Mouse (Mus musculus): ENCODE measurements around the gene Cd3eap. TPM values are rescaled to one million over a fixed set of nuclear protein-coding genes. Genes with fewer than 3 reads are reported as not detected.

The Cd3eap gene
- total RNA-seq, 2 experiments from 2014 or later, result 19.6 to 19.8 TPM

- DNase-seq (ENCODE audit: low spot score in 2 of 2), result no peak
Observed at GRCm38 (mm10) chr7:19363881-19364280, 4.6 kb upstream of the Cd3eap start.

GRCm38 (mm10) chr7:19362276-19362675, 3.0 kb upstream of the Cd3eap start:
- no peak for DNase-seq (ENCODE audit: low spot score in 2 of 2)

DNA sequence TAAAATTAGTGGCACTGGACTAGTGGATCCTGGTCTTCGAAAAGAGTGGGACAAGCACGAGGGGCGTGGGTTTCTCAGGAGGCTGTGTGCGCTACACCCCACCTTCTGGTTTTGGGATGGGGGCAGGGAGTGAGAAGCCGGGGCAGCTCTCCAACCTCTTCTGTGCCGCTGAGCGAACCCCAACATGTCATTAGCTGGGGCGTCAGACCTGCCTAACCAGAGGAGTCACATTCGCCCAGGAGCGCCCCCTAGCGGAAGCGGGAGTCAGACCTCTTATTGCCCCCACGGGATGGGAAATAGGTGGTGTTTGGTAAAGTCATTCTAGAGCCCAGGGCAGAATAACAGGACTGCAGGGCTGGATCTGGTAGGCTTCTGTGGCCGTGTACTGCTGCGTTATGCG, 2.4 kb upstream of the Cd3eap start:
- DNase-seq (ENCODE audit: low spot score in 2 of 2), result peak; percentile 51 to 65

DNA sequence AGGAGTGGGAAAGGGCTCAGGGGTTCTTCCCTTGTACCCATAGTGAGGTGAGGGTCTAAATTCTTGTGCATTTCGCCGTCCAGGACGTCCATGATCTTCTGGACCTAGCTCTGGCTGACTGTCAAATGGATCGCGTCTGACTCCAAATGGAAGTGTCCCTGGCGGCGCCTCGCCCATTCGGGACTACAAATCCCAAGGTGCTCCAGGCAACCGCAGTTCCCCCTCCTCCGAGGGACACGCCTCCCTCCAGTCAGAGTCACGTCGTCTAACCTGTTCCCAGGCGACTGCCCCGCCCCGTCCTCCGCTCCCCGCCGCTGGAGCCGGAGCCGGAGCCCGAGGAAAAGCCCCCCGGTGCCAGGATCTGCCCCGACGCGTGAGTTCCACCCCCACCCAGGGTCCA, 1.7 kb upstream of the Cd3eap start:
- DNase-seq (ENCODE audit: low spot score in 2 of 2), result peak; percentile 80 to 91

DNA sequence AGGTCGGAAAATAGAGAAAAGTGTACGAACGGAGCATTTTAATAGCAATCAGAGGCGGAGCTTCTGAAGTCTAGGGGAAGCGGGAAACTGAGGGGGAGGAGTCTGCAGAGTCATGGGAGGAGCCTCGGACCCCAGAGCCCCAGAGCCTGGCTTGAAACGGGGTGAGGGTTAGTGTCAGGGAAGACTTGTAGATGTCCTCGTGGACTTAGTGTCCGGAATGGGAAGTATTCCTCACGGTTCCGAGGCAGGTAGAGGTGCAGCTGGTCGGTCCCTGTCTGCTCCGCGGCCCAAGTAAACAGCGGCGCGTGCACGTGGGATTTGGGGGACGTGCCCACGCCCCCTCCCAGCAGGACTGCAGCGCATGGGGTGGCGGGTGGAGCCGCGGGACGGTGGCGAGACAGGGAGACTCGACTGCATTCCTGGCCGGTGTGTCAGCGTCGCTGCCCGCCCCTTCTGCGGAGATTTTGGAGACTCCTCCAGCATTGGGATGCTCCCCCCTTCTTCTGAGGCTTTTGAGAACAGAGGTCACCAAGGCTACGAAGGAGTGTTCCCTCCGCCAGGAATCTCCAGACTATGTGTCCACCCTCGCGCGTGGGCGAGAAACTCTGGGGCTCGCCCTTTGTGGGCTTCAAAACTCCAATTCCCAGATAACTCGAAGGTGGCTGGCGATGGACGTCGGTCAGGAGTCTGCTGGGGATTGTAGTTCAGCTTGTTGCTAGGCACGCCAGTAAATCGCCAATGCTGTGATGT, 784 bp upstream of the Cd3eap start:
- peak; percentile 66 to 82 for DNase-seq (ENCODE audit: low spot score in 2 of 2)

DNA sequence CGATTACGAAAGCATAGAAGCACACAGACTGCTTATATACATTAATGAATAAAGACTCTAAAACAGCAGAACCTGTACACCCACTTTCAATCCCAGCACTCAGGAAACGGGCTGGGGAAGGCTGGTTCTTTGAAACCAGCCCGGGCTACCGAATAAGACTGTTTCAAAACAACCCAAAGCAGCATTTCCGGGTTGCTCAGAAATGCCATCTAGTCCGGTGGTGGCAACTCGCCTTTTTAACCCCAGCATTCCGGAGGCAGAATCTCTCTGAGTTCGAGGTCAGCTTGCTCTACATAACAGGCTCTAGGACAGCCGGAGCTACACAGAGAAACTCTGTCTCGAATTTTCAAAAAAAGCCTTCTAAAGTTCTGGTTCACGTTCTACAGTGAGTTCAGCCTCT, 649 bp downstream of the Cd3eap start:
- no peak for DNase-seq (ENCODE audit: low spot score in 2 of 2)

GRCm38 (mm10) chr7:19357381-19358375, 1.6 kb downstream of the Cd3eap start:
- no peak for DNase-seq (ENCODE audit: low spot score in 2 of 2)

- DNase-seq (ENCODE audit: low spot score in 2 of 2), result no peak
Observed at GRCm38 (mm10) chr7:19356311-19356710, 3.0 kb downstream of the Cd3eap start.

DNA sequence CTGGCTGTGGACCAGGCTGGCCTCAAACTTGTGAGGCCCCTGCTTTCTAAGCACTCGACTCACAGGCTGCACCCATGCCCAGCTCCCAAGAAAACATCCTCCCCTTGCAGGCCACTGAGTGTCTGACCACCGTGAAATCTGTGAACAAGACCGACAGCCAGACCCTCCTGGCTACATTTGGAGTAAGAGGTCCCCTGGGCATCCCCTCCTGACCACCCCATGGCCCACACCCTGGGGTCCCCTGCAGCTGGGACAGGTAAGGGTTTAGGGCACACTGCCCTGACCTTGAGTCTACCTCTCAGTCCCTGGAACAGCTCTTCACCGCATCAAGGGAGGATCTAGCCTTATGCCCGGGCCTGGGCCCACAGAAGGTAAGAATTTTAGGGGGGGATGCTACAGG, 4.3 kb downstream of the Cd3eap start:
- DNase-seq (ENCODE audit: low spot score in 2 of 2), result no peak

GRCm38 (mm10) chr7:19350221-19350620, 9.1 kb downstream of the Cd3eap start:
- no peak for DNase-seq (ENCODE audit: low spot score in 2 of 2)

DNA sequence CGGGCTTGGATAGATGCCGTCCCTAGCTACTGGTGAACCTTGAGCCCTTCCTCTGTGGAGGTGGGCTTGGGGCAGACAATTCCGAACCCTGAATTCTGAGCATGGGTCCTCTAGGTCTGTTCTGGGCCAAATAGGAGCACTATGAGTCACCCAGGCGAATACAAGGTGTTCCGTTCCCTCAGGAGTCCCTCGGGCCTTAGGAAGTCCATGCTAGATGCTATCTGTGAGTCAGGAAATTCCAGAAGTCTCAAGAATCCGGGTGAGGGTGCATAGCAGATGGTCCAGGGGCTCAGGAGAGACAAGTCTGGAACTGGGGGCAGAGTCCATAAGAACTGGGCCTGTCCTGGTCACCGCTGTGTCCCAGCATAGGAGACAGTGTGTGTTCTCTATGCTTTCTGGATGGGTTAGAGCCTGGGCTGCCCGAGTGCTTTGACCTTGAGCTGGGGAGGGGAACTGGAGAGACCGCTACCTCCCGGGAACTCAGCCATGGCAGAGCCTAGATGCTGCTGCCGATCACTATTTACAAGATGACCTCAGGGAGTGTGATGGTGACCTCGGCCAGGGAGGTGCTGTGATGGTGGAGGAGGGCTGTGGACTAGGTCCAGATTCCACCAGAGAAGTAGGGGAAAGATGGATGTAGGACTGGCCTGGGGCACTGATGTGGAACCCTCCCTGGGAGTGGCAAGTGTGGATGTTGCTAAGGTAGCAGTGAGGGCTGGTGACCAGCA, 9.9 kb downstream of the Cd3eap start:
- DNase-seq (ENCODE audit: low spot score in 2 of 2), result no peak

DNA sequence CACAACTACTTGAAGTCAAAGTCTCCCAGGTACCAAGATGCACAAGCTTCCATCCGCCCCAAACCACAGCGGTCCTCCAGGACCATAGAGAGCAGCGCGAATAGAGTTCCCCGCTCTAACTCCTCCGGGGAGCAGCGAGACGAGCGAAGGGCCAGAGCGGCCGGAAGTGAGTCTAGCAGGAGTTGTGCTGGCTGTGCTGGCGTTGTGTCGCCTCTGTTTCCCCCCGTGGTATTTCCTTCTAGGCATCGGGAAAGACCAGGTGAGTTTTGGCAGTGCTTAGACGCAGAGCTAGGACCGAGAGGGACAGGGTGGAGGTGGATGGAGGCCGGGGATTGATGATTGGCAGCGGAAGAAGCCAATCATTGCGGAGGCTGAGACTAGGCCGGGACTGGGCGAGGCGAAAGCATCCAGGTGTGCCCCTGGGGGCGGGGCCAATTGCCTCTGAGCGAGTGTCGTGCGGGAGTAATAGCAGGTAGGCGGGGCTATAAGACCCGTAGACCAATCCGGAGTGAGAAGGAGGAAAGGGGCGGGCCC, 14.3 kb downstream of the Cd3eap start:
- DNase-seq (ENCODE audit: low spot score in 2 of 2), result peak; percentile 93 to 96

- DNase-seq (ENCODE audit: low spot score in 2 of 2), result no peak
Observed at GRCm38 (mm10) chr7:19344237-19344847, 14.9 kb downstream of the Cd3eap start, which contains the start of gene Ercc1. TSS of gene Ercc1 (plus strand) at chr7:19344778.

- peak; percentile 68 to 73 for DNase-seq (ENCODE audit: low spot score in 2 of 2)
Observed at GRCm38 (mm10) chr7:19343210-19343808, 16.0 kb downstream of the Cd3eap start.

- peak; percentile 89 to 94 for DNase-seq (ENCODE audit: low spot score in 2 of 2)
Observed at GRCm38 (mm10) chr7:19342481-19343027, 16.7 kb downstream of the Cd3eap start.

GRCm38 (mm10) chr7:19341761-19342409, 17.4 kb downstream of the Cd3eap start:
- DNase-seq (ENCODE audit: low spot score in 2 of 2), result no peak

DNA sequence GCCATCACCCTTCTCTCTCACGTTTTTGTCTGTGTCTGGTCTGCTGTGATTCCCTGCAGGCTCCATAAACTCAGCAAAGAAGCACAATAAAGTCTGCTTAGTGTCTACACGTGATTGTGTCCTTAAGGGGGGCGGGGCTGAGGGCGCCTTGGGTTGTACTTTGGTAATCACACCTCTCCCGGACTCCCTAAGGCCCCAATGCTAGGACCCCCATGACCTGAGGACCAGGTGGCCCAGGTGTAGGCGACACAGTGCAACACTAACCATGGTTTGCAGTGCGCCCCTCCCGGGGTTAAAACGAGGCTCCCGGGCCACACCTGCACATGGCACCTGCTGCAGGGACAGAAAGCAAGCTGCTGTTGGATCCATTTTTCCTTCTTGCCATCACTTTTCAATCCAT, 18.0 kb downstream of the Cd3eap start:
- no peak for DNase-seq (ENCODE audit: low spot score in 2 of 2)

GRCm38 (mm10) chr7:19338596-19338995, 20.7 kb downstream of the Cd3eap start:
- no peak for DNase-seq (ENCODE audit: low spot score in 2 of 2)

GRCm38 (mm10) chr7:19338060-19338459, 21.2 kb downstream of the Cd3eap start:
- no peak for DNase-seq (ENCODE audit: low spot score in 2 of 2)

All from layer of hippocampus, postnatal 14 days (tissue).